Mouse (Mus musculus): ENCODE measurements around the gene Wnt9a.
"Not testable (repeated sequence)": the region's sequence is repeated elsewhere in the genome, so short reads cannot be mapped to it uniquely, and the experiment has no call there.

Wnt9a gene

DNA sequence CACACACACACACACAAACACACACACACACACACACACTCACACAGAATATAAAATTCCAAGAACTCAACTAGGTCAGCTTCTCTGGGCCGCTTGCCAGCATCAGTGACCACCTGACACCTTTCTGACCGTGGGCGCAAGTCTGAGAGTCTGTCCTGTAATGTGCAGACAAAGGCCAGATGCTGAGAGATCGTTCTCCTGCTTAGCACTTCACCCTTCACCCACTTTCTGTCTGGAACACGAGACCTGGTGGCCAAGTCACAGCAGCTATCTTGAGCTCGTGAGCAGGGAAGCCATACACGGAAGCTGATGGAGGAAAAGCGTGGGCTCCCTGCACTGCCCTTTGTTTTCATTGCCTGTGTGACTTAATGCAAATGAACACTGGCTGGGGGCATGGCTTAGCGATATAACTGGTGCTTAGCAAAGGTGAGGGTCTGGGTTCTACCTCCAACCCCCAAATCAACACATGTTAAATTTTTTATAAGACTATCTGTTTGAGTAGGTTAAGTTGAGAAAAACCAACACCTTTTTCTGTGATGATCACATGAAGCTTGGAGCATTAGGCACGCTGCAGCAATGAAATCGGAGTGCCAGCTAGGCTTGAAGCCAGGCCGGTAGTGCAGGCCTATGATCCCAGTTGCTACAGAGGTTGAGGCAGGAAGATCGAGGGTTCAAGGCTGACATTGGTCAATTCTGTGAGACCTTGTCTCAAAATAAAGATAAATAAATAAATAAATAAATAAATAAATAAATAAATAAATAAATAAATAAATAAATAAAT, 31.4 kb downstream of the Wnt9a start:
- peak; percentile 35 for DNase-seq

DNA sequence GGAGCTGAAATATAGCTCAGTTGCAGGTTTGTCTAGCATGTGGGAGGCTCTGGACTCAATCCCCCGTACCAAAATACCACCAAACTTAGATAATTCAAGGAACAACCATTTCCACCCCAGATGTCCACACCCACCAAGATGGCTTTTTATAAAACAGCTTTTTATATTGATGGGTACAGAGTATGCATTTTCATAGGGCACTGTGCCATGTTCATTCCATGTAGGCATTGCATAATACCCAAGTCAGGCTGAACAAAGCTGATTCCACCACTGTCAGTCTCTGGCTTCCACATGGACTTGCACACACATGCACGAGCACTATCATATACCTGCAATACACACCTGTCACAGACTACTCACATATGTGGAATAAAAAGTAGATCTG, 32.0 kb downstream of the Wnt9a start:
- DNase-seq = no peak

DNA sequence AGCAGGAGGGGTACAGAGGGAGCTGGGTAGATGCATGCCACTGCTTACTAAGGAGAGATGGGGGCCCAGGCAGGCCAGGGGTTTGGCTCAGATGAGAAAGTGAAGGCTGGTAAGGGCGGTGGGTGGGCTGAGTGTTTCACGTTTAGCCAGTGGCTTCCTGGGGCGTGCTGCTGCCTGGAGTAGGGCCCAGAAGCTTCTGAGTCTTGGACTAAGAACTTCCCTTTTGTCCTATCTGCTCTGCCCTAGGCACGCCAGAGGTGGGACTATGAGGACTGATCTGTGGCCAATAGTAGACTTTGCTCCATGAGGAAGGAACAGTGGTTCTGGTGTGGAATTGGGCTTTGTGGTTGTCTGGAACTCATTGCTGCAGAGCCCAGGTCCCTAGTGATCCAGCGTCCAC, 36.2 kb downstream of the Wnt9a start:
- no peak for DNase-seq

DNA sequence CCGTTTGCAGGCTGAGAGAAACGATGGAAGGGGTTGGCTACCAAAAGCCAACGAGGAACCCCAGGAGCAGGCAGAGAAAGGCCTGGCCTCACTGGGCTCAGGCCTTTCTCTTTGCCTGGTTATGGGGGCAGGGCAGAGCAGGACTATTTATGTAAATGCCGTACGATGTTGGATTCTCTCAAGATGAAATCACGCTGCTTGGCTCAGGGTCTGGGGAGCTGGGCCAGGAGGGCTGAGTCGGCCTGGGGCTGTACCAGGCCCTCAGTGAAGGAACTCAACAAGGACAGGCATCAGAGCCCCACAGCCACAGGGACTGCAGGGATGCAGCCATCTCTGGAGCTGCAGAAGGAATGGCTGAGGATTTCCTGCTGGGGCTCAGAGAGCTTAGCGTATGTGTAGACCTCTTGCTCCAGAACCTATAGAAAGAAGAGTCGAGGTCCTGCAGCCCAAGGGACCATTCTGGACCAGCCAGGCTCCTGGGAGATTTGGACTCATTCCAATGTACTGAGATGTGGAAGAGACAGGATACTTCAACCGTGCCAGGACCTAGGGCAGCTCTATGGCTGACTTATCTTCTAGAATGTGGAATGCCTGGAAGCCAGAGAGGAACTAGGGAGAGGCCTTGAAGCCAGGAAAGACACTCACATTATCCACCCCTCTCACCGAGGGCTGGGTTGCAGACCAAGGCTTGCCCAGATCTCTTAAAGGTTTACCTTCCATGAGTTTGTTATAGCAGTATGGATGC, 39.6 kb downstream of the Wnt9a start:
- no peak for DNase-seq

DNA sequence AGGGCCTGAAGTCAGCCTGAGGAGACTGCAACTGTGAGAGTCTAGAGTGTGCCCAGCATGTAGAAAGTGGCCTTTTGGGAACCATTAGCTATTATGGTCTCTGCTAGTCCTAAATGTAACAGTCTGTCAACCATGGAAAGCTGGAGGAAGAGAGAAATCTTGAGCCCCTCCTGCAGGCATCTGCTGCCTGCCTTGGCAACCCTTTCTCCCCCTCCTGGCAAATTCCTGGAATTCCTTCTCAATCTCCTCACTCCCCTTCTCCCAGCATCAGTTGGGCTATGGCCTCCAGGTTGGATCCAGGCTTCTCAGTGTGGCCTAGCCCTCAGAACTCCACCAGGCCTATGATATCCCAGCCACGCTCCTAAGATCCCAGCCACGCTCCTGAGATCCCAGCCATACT, 43.6 kb downstream of the Wnt9a start:
- DNase-seq = no peak

DNA sequence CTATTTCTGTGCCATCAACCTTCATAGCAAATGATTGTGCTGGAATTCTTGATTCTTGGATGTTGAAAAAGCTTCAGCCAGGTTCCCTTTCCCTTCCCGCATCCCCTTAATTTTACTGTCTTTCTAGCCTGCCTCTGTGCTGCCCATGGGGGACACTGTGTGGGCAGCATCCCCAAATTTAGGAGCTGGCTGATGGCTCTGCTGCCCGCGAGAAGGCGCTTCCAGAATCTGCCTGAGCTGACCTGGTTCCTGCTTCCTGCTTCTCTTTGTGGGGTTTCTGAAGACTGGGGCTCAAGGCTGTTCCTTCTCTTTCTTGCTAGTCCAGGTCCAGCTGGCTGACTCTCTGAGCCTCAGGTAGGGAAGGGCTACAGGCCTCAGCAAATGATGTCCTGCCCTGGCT, 48.1 kb downstream of the Wnt9a start:
- no peak for DNase-seq

DNA sequence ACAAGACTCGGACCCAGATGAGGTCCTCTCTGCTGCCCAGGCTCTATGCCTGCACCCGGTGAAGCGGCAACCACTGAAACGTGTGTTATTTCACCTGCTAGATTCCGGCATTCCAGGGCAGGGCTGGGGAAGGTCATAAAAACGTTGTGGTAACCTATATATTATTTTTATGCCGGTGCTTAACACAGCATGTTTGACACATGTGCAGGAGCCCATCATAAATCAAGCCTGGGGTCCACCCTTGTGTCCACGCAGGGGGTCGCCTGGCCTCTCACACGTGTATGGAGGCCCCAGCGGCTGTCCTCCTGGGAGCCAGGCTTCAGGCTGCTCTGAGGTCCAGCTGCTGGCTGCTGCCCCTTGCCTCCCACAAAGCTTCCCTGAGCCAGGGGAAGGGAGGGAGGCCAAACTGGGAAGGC, 50.2 kb downstream of the Wnt9a start:
- no peak for DNase-seq

DNA sequence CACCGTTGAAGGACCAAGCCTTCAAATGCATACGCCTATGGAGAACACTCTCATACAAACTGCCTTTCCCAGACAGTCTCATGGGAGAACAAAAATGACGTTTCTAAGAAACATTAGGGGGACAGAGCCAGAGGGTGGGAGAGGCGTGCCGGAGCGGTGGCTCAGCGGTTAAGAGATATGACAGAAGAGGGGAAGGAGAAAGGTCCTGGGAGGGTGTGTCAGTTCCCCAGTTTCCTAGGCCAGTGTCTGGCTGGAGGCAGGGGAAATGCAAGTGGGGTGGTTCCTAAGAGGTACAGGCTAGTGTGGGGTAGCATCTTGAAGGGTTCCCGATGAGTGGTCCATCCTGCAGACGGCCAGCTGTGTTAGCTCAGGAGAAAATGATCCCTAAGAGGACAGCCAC, 54.6 kb downstream of the Wnt9a start:
- DNase-seq = no peak

DNA sequence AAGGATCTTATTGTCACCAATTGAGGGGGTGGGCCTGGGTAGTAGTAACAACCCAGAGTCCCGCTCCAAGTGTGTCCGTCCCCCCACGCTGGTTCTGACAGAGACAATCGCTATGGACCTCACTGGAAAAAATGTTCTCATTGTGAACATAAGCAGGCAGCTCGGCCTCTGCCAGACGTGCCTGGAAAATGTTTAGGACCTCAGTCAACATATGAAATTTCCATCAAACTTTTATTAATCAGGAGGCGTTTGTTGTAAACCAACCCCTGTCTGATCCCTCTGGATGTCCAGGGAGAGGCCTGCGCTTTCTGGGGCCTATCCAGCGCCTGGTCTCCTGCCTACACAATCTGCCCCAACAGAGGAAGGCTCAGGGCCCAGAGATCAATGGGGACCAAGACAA, 57.3 kb downstream of the Wnt9a start:
- DNase-seq = no peak

DNA sequence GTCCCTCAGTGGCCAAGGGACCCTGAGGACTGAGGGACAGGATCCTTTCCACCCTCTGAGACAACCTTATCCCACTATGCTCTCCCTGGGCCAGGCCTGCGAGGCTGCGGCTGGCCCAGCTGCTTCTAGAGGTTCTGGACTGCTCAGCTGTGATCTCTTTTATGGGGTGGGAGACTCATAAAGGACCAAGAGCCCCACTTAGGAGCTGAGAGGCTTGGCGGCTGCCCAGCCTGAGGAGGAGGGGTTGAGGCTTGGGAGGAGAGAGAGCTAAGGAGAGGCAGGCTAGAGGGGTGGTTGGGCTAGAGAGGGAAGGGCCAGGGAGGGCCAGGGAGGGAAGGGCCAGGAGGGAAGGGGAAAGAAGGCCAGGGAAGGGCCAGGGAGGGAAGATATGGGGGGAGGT, 57.7 kb downstream of the Wnt9a start:
- DNase-seq = no peak

DNA sequence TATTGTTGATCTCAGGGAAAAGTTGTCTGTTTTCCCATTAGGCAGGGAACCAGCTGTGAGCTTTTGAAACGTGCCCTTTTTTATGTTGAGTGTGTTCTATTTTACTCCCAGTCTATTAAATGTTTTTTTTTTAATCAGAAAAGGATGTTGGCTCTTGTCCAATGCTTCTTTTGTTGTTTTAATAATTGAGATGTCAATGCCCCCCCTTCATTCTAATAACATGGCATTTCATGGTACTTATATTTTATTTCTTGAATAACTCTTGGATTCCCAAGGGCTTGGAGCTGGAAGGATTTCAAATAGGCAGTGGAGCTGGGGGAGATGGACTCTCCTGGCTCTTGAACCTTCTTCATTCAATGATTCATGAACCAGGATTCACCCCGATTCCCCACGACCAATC, 59.3 kb downstream of the Wnt9a start:
- no peak for DNase-seq

DNA sequence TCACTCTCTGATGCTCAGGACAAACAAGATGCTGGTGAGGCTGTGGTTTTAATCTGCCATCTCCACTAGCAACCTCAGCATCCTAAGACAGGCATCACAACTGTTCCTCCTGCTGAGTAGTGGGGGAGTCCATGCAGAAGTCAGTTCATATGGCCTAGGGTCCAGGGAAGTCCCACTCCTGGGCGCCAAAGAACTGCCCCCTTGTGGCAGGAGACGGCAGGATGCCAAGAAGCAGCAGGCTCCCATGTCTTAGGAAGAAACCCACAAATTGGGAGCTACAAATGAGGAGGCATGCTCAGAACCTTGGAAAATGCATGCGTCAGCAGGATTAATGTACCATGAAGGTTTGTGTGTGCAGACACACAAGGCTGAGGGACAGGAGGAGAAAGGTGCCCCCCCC, 59.9 kb downstream of the Wnt9a start:
- DNase-seq = no peak

DNA sequence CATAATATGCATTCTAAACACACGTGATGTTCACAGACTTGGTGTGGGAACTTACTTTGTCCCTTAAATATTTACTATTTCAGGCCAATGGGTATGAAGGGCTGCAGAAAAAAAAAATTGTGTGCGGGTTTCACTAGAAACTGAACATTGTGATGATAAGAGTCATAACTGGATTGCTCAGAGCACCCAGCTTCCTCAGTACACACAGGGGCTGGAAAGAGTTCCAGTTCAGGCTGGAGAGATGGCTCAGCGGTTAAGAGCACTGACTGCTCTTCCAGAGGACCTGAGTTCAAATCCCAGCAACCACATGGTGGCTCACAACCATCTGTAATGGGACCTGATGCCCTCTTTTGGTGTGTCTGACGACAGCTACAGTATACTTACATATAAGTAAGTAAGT, 61.2 kb downstream of the Wnt9a start:
- DNase-seq = not testable (repeated sequence)

DNA sequence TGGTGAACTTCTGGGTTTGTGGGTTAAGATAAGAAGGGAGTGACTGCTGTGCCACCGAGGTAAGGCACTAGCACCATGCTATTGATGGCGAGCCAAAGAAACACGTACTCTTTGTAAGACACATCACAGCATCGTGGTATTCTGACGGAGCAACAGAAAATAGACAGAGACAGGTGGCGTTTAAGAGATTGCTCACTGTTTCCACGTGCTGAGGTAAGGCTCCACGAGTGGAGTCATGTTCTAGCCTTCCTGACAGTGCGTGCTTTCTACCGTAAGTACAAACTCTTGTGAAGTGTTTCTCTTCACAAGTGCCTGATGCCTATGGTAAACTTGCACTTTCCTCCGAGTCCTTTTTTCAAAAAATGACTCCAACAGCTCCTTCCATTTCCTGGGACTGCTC, 63.1 kb downstream of the Wnt9a start:
- no peak for DNase-seq

DNA sequence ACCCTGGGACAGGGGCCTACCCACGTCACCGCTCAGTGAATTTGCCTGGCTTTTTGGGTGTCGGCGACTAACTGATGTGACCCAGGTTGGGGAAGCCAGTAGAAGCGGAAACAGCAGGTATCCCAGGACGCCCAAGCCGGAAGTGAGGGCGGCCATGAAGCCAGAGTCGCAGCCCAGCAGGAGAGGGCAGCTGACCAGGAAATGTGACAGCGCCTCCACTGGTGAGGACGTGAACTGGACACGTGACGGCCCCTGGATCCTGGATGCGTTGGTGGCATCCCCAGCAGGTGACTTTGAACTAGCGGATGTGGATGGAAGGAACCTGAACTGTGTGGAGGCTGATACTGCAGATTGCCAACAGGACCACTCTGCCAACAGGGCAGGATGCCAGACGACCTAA, 68.7 kb downstream of the Wnt9a start, which contains the start of gene Prss38:
Gene Prss38 (minus strand): TSS at position 183 of the 400 bp plus-strand sequence.
- DNase-seq = no peak

DNA sequence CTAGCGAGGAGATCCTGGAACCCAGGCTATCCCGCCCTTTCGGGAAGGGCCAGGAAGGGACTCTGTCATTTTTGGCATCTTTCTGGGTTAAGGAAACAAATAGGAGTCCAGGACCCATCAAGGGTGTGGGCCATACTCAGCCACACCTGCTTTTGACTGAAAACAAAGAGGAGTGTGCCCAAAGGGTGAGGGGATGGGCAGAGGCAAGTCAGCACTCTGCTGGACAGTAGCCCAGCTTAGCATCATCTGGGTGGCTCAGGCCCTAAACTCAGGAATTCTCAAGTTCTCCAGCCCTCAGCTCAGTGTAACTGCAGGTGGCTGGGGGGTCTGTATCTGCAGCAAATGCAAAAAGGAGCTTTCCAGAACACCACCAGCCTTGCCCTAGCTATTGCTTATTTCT, 71.3 kb downstream of the Wnt9a start:
- DNase-seq = no peak

DNA sequence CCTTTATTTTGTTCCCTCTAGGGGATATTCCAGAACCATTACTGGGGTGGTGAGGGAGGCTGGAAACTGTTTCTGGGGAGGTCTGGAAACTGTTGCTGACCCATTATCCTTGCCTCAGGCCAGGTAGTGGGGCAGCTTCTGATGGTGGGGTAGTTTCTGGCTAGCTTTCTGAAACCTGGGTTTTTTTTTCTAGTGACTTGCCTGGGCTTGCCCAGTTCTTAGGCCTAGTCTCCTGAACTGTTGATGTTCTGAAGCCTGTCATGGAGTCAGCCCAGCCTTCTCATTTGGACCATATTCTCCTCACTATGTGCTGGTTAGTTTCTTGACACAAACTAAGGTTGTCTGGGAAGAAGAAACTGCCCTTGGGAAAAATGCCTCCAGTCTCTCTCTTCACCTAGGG, 72.8 kb downstream of the Wnt9a start:
- no peak for DNase-seq
